Mouse (Mus musculus) embryonic facial prominence, embryonic 11.5 days (tissue): ENCODE data around the gene Blvra. TPM values are rescaled to one million over a fixed set of nuclear protein-coding genes. Genes with fewer than 3 reads are reported as not detected.

ENCODE experiments used
- ATAC-seq: fragments of 200-750 bp; cut with Nextera tagmentation; replicated peaks from 2 replicates; pipeline ENCODE4 v1.8.0; 2017; ENCODE audit warnings: low read depth; ENCODE audit not compliant: insufficient number of reproducible peaks, low FRiP score, low TSS enrichment
- DNase-seq: peaks from one replicate; pipeline ENCODE4 v3.0.0-alpha.2; 2015; ENCODE audit warnings: low spot score
- H3K27ac ChIP-seq: fragments of 300-500 bp; sonication (generic); replicated peaks from 2 replicates; pipeline ENCODE4 v1.5.1; 2014; ENCODE audit warnings: mild to moderate bottlenecking, low read depth, low read length, control low read depth
- H3K27me3 ChIP-seq: fragments of 300-500 bp; sonication (generic); 2 replicates; pipeline ENCODE4 v1.6.1; 2014; ENCODE audit warnings: mild to moderate bottlenecking, low read length, moderate library complexity, mixed read lengths; ENCODE audit not compliant: control insufficient read depth, insufficient read depth
- H3K36me3 ChIP-seq: fragments of 300-500 bp; sonication (generic); replicated peaks from 2 replicates; pipeline ENCODE4 v1.6.1; 2014; ENCODE audit warnings: low read depth, mild to moderate bottlenecking, low read length, moderate library complexity, mixed read lengths; ENCODE audit not compliant: control insufficient read depth, insufficient read depth
- H3K4me1 ChIP-seq: fragments of 300-500 bp; sonication (generic); 2 replicates; pipeline ENCODE4 v1.6.1; 2014; ENCODE audit warnings: low read length, mixed read lengths; ENCODE audit not compliant: control insufficient read depth, insufficient read depth
- H3K4me2 ChIP-seq: fragments of 300-500 bp; sonication (generic); 2 replicates; pipeline ENCODE4 v1.6.1; 2014; ENCODE audit warnings: low read depth, mild to moderate bottlenecking, control low read depth, low read length, moderate library complexity
- H3K4me3 ChIP-seq: fragments of 300-500 bp; sonication (generic); 2 replicates; pipeline ENCODE4 v1.5.1; 2014; ENCODE audit warnings: low read depth, low read length, control low read depth
- H3K9ac ChIP-seq: fragments of 300-500 bp; sonication (generic); replicated peaks from 2 replicates; pipeline ENCODE4 v1.6.1; 2014; ENCODE audit warnings: mild to moderate bottlenecking, control low read depth, low read length
- H3K9me3 ChIP-seq: fragments of 300-500 bp; sonication (generic); replicated peaks from 2 replicates; pipeline ENCODE4 v1.6.1; 2016; ENCODE audit warnings: mild to moderate bottlenecking, low read length, inconsistent platforms, mixed read lengths; ENCODE audit not compliant: control insufficient read depth
- WGBS: fragments of 180-500 bp; shearing (Covaris S2); extraction: QIAGEN DNeasy Blood & Tissue Kit; methylation state at CpG from one replicate; pipeline ENCODE4 v1.1.7; 2014; 5-methylcytosine and 5-hydroxymethylcytosine counted together
- polyA plus RNA-seq: library from polyadenylated mRNA; unstranded; fragments of >200 nt; fragmentation: Nextera tagmentation; extraction: Ambion mirVana; gene quantifications from 2 replicates; pipeline ENCODE4 v1.2.1, GENCODE M21; 2014

The Blvra gene
- polyA plus RNA-seq, 1 experiment from 2014 or later, result 34.6 TPM

- no peaks in the 10 kb centered on the region for H3K9me3 ChIP-seq
- H3K36me3 ChIP-seq, result no peaks in the 10 kb centered on the region
- ATAC-seq (no peak), DNase-seq (no peak)
- no peak overlapping the region for H3K9ac ChIP-seq
- no peaks in the 10 kb centered on the region for H3K4me1 ChIP-seq
- H3K4me2 ChIP-seq, result no peak overlapping the region
- H3K4me3 ChIP-seq, result no peak overlapping the region
- H3K27ac ChIP-seq, result no peak overlapping the region
- no peaks in the 10 kb centered on the region for H3K27me3 ChIP-seq
- 84% methylated on average over 4 of the region's 4 CpGs for WGBS
Observed at GRCm38 (mm10) chr2:127138449-127138848, 68.0 kb downstream of the Blvra start.

GRCm38 (mm10) chr2:127139094-127139493, 68.6 kb downstream of the Blvra start:
- no peak overlapping the region for H3K4me2 ChIP-seq
- H3K27me3 ChIP-seq, result no peaks in the 10 kb centered on the region
- WGBS, result 95% methylated on average over 8 of the region's 8 CpGs
- no peak for DNase-seq
- H3K4me3 ChIP-seq, result no peak overlapping the region
- no peaks in the 10 kb centered on the region for H3K4me1 ChIP-seq
- no peaks in the 10 kb centered on the region for H3K36me3 ChIP-seq
- no peak overlapping the region for H3K27ac ChIP-seq
- ATAC-seq, result no peak
- H3K9ac ChIP-seq, result no peak overlapping the region
- H3K9me3 ChIP-seq, result no peaks in the 10 kb centered on the region

- H3K27ac ChIP-seq, result no peak overlapping the region
- ATAC-seq (no peak), DNase-seq (no peak)
- no peak overlapping the region for H3K4me3 ChIP-seq
- H3K36me3 ChIP-seq, result no peaks in the 10 kb centered on the region
- no peak overlapping the region for H3K4me2 ChIP-seq
- H3K27me3 ChIP-seq, result no peaks in the 10 kb centered on the region
- H3K4me1 ChIP-seq, result no peaks in the 10 kb centered on the region
- no peak overlapping the region for H3K9ac ChIP-seq
- 97% methylated on average over 1 of the region's 1 CpGs for WGBS
- H3K9me3 ChIP-seq, result no peaks in the 10 kb centered on the region
Observed at GRCm38 (mm10) chr2:127139605-127140004, 69.1 kb downstream of the Blvra start.

GRCm38 (mm10) chr2:127140011-127140410, 69.5 kb downstream of the Blvra start:
- no peak for DNase-seq
- H3K4me3 ChIP-seq, result no peak overlapping the region
- no peak for ATAC-seq
- H3K27ac ChIP-seq, result no peak overlapping the region
- no peak overlapping the region for H3K4me2 ChIP-seq
- no peak overlapping the region for H3K9ac ChIP-seq
- WGBS, result 96% methylated on average over 7 of the region's 7 CpGs
- H3K36me3 ChIP-seq, result no peaks in the 10 kb centered on the region
- no peaks in the 10 kb centered on the region for H3K9me3 ChIP-seq
- H3K4me1 ChIP-seq, result no peaks in the 10 kb centered on the region
- H3K27me3 ChIP-seq, result no peaks in the 10 kb centered on the region

GRCm38 (mm10) chr2:127142031-127142430, 71.6 kb downstream of the Blvra start:
- Histone ChIP-seq H3K36me3 (no peaks in the 10 kb centered on the region), H3K4me2 (peak overlapping the region; percentile 87), H3K9me3 (no peaks in the 10 kb centered on the region), H3K9ac (no peak overlapping the region; the same call in 1 of the 2 replicates), H3K4me3 (peak overlapping the region; percentile 51; the same call in 1 of the 2 replicates), H3K27me3 (no peaks in the 10 kb centered on the region), H3K27ac (no peak overlapping the region), H3K4me1 (no peaks in the 10 kb centered on the region)
- WGBS, result 88% methylated on average over 10 of the region's 10 CpGs
- DNase-seq, result no peak
- no peak for ATAC-seq

GRCm38 (mm10) chr2:127142577-127143157, 72.2 kb downstream of the Blvra start:
- WGBS, result 15% methylated on average over 6 of the region's 6 CpGs
- Histone ChIP-seq H3K36me3 (no peaks in the 10 kb centered on the region), H3K4me3 (peak overlapping the region; percentile 51), H3K27ac (no peak overlapping the region), H3K9me3 (no peaks in the 10 kb centered on the region), H3K9ac (peak overlapping the region; percentile 68), H3K27me3 (no peaks in the 10 kb centered on the region), H3K4me1 (no peaks in the 10 kb centered on the region), H3K4me2 (peak overlapping the region; percentile 87)
- DNase-seq (no peak), ATAC-seq (peak; percentile 50; the same call in 1 of the 2 replicates)

GRCm38 (mm10) chr2:127143158-127144063, 72.9 kb downstream of the Blvra start, which contains the start of gene Itpripl1:
TSS of gene Itpripl1 (minus strand) at chr2:127143442.
- Histone ChIP-seq H3K4me2 (peak within 1 kb of the TSS; percentile 87), H3K9me3 (no peaks in the 10 kb centered on the region), H3K9ac (peak within 1 kb of the TSS; percentile 68), H3K36me3 (no peaks in the 10 kb centered on the region), H3K27me3 (no peaks in the 10 kb centered on the region), H3K4me1 (no peaks in the 10 kb centered on the region), H3K27ac (no peak within 1 kb of the TSS), H3K4me3 (peak within 1 kb of the TSS; percentile 51)
- ATAC-seq, result peak; percentile 85
- peak; percentile 77 for DNase-seq
- WGBS, result 3% methylated on average over 31 of the region's 31 CpGs

GRCm38 (mm10) chr2:127145699-127146098, 75.2 kb downstream of the Blvra start:
- DNase-seq (no peak), ATAC-seq (no peak)
- 81% methylated on average over 3 of the region's 3 CpGs for WGBS
- Histone ChIP-seq H3K27ac (no peak overlapping the region), H3K4me2 (no peak overlapping the region), H3K9me3 (no peaks in the 10 kb centered on the region), H3K36me3 (no peaks in the 10 kb centered on the region), H3K4me1 (no peaks in the 10 kb centered on the region), H3K27me3 (no peaks in the 10 kb centered on the region), H3K9ac (no peak overlapping the region), H3K4me3 (no peak overlapping the region)
